Mouse (Mus musculus) brain, embryonic 14.5 days (tissue): ENCODE measurements at regions not wholly inside any gene's neighbourhood (a gene's known extent, or its start where the extent isn't known, plus 50 kb on each side); places are given as distances from the start of the nearest gene placed in this dataset.

Experiments used
- CTCF ChIP-seq: fragments of 200-500 bp; IDR thresholded peaks from 2 replicates; pipeline ENCODE4 v1.5.1; 2012; ENCODE audit warnings: inconsistent platforms, mild to moderate bottlenecking, moderate library complexity, borderline replicate concordance; ENCODE audit not compliant: insufficient read depth, insufficient read length; ENCODE audit errors: extremely low read depth
- POLR2A ChIP-seq: fragments of 200-500 bp; IDR thresholded peaks from 2 replicates; pipeline ENCODE4 v1.6.1; 2012; ENCODE audit warnings: mild to moderate bottlenecking, inconsistent platforms, borderline replicate concordance; ENCODE audit not compliant: poor library complexity, insufficient read depth, insufficient read length, severe bottlenecking; ENCODE audit errors: extremely low read depth

DNA sequence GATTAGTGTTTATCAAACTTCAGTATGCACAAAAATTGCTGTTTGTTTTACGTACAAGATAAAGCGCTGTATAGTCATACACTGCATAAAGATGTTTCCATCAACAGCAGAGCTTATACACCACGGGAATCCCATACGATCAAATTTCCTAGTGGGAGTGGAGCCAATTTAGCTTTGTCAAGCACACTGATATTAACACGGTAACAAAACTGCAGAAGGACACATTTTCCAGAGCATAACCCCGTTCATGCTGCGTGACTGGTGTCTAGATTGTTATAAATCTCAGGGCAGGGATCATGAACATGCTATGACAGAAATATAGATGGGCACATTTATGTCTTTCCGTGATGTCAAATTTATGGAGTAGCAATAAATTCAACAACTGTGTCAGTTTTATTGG is 302.6 kb upstream of the C030005K15Rik start:
- no peak for TF ChIP-seq POLR2A
- TF ChIP-seq CTCF, result no peak
